Mouse (Mus musculus) forelimb bud, embryonic 11.5 days (tissue): ENCODE data around the gene Gm21854.
"Not testable (repeated sequence)": the region's sequence is repeated elsewhere in the genome, so short reads cannot be mapped to it uniquely, and the experiment has no call there.

ENCODE experiments used
- DNase-seq: peaks from one replicate; pipeline ENCODE4 v3.0.0-alpha.2; 2012; ENCODE audit warnings: low read depth, low spot score

The Gm21854 gene

DNA sequence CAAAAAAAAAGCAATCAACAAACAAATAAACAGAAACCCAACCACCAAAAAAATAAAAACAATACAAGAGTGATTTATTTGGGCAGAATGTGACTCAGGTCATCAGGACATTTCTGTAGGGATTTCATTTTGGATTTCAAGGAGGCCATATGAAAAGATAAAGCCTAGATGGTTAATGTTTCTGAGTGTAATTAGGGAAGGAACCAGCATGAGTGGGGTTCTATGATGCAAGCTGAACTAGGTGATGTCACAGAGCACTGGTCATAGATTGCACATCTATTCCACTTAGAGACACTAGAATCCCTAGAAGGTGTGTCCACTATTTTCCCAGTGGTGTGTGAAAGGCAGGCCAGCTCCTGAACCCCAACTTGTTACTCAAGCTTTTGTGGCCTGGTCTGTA lies at the start of gene Gm21854:
TSS of gene Gm21854 (plus strand) at position 301 of the 400 bp plus-strand sequence.
- DNase-seq, result not testable (repeated sequence)
